Mouse (Mus musculus) macrophage (primary cell): ENCODE measurements around the gene Emc3. TPM values are rescaled to one million over a fixed set of nuclear protein-coding genes. Genes with fewer than 3 reads are reported as not detected.

Source experiments
- H3K27ac ChIP-seq: fragments of 350-480 bp; formaldehyde crosslinking; 2 replicates; pipeline ENCODE4 v1.9.0; 2021
- H3K36me3 ChIP-seq: fragments of 350-480 bp; formaldehyde crosslinking; 2 replicates; pipeline ENCODE4 v1.9.0; 2021; ENCODE audit errors: inconsistent target
- H3K4me3 ChIP-seq: fragments of 350-480 bp; formaldehyde crosslinking; 2 replicates; pipeline ENCODE4 v1.9.0; 2021; ENCODE audit errors: inconsistent target
- H3K79me2 ChIP-seq: fragments of 350-480 bp; formaldehyde crosslinking; 2 replicates; pipeline ENCODE4 v1.9.0; 2021; ENCODE audit errors: inconsistent target
- WGBS: methylation state at CpG from one replicate; pipeline ENCODE4 v1.1.7; 2026; ENCODE audit warnings: inconsistent platforms; ENCODE audit not compliant: missing documents; 5-methylcytosine and 5-hydroxymethylcytosine counted together
- polyA plus RNA-seq: library from polyadenylated mRNA; stranded (reverse); fragments of 250-400 nt; gene quantifications from 3 replicates; pipeline ENCODE4 v1.2.4, GENCODE M21; 2018; ENCODE audit warnings: inconsistent platforms

The Emc3 gene
- polyA plus RNA-seq, 1 experiment from 2014 or later, result 91.7 TPM

DNA sequence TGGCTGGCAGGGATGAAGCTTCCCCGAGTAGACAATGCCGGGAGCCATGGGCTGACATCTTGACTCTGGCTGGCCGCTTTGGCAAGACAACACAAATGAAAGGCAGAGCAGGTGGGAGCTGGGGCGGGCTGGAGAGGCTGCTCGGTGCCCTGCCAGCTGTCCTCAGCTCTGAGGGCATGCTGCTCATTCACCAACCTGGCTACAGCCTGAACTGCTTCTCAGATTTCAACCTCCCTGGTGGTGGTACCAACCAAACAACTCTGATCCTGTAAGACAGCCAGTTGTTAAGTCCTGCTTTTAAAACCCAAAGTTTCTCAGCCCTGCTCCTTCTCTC is 22.5 kb downstream of the Emc3 start:
- H3K79me2 ChIP-seq, result no peaks in the 10 kb centered on the region
- 92% methylated on average over 5 of the region's 5 CpGs for WGBS

DNA sequence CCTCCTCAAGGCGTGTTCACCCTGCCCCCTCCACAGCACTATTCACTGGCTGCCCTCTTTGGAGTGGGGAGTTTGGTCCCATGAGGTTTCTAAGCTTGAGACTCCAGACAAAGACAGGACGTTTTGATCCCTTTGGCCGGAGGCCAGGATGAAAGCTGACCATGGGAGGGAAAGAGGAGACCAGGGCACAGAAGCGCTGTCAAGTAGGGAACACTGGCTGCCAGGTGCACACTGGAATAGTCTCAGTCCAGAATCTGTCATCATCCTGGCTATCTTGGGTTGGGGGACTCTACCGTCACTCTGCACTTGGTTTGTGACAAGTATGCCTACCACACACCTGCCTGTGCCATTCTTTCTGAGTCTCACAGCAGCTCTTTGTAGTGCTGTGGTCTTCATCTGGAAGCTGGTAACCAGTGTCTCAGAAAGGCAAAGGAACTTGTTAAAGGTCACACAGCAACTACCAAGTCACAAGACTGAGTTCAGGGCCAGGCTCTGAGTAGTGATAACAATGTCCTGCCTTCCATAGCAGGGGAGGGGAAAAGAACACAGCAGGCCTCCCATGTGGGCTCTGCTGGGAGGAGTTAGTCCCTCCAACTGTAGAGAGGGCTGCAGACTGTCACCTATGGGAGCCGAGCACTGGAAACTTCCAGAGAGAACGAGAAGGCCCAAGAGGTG is 23.0 kb downstream of the Emc3 start:
- Histone ChIP-seq H3K4me3 (no peak overlapping the region), H3K36me3 (no peaks in the 10 kb centered on the region), H3K27ac (no peak overlapping the region), H3K79me2 (no peaks in the 10 kb centered on the region)
- 91% methylated on average over 7 of the region's 7 CpGs for WGBS

More for the DNA sequence above, 22.5 kb downstream of the Emc3 start:
- Histone ChIP-seq H3K27ac (no peak overlapping the region), H3K4me3 (no peak overlapping the region), H3K36me3 (peaks cover 2% of the 10 kb centered on the region; the same call in 1 of the 2 replicates)

DNA sequence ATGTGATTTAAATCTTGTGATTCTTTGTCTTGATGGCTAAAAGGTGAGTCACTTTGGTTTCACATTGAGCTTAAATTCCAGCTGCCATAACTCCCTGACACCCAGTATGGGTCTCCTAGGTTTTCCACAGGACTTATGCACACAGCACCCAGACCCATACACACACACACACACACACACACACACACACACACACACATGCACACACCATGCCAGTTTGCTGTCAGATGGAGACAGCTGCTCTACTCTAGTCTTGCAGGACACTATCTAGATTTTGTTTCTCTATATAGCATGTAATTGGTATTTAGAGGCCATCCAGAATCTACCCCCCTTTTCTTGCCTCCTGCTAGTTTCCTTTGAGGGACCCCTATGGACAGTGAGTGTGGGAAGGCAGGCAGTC is 24.3 kb downstream of the Emc3 start:
- Histone ChIP-seq H3K4me3 (no peak overlapping the region), H3K79me2 (no peaks in the 10 kb centered on the region), H3K27ac (no peak overlapping the region), H3K36me3 (no peaks in the 10 kb centered on the region)

DNA sequence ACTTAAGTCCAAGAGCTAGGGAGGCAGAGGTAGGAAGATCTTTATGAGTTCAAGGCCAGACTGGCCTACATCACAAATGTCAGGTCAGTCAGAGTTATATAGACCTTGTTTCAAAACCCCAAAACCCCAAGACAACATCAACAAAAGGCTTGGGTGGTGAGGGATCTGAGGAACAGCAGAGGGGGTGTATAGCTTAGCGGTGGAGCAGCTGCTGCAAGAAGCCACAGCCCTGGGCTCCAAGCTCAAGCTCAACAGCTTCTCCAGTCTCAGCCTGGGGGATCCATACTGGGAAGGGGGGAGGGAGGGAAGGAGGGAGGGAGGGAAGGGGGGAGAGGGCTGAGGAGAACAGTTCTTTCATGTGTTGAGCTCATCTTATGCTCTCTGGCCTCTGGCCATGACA is 25.8 kb downstream of the Emc3 start:
- H3K36me3 ChIP-seq, result no peaks in the 10 kb centered on the region
- no peak overlapping the region for H3K27ac ChIP-seq
- no peaks in the 10 kb centered on the region for H3K79me2 ChIP-seq
- no CpG with 5 or more reads among the region's 1 CpGs for WGBS
- H3K4me3 ChIP-seq, result no peak overlapping the region

DNA sequence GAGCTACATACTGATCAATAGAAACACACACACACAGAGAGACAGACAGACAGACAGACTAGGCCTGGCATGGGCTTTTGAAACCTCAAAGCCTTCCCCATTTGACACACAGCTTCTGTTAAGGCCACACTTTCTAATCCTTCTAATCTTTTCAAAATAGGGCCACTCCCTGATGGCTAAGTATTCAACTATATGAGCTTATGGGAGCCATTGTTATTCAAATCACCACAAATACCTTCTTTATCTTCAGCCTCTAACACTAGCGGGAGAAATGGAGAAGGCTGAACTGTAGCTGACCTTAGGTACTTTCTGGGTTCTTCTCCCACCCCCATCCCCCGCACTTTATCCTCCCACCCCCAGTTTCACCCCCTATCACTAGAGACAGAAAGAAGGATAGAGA is 28.7 kb downstream of the Emc3 start:
- Histone ChIP-seq H3K36me3 (no peaks in the 10 kb centered on the region), H3K27ac (no peak overlapping the region), H3K4me3 (no peak overlapping the region), H3K79me2 (no peaks in the 10 kb centered on the region)
- 100% methylated on average over 1 of the region's 2 CpGs for WGBS

DNA sequence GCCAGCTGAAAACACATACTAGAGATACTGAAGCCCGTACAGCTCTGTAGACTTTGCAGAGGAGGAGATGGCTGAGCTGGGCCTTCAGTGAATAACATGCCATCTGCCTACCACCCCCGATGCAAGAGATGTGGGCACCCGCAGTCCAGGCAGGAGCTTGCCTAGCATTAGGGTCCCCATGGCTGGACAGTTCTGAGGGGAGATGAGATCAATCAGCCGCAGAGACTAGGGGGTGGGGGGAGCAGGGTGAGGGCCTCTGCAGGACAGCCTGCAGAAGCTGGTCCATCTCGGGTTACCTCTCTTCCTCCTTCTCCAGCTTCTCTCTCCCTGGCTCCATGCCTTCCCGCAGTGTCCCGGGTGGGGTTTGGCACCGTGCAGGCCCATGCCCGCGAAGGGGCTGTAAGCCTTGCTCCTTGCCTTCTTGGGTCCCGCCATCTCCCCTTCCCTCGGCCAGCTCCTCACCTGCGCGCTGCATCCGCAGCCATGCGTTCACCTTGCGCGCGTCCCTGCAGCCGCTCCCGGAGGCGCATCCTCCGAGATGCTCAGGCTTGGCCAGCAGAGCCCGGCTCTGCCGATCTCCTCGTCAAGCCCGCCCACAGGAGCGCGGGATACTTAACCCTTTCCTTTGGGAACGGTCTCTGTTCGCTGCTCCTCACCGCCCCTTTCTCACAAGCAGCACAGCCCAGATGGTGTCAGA is 29.9 kb downstream of the Emc3 start, which contains the start of gene Prrt3:
Gene Prrt3 (minus strand): TSS at position 544 of the 697 bp plus-strand sequence.
- WGBS, result 22% methylated on average over 32 of the region's 32 CpGs
- Histone ChIP-seq H3K36me3 (no peaks in the 10 kb centered on the region), H3K4me3 (no peak within 1 kb of the TSS), H3K79me2 (no peaks in the 10 kb centered on the region), H3K27ac (no peak within 1 kb of the TSS)

DNA sequence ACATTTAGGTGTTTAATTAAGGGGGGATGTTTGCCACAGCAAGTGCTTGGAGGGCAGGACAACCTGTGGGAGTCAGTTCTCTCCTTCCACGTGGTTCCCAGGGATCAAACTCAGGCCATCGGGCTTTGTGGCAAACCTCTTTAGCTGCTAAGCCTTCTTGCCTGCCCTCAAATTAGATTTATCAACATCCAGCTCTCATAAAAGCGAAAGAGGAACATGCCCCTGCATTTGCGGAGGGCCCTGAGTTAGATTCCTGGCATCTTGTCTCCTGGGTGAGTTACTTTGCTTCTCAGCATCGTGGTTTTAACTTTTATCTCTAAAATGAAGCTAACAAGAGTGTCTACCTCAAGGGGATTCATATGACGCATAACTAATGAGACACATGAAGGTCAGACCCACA is 32.1 kb downstream of the Emc3 start:
- H3K36me3 ChIP-seq, result no peaks in the 10 kb centered on the region
- H3K79me2 ChIP-seq, result no peaks in the 10 kb centered on the region
- no peak overlapping the region for H3K27ac ChIP-seq
- no peak overlapping the region for H3K4me3 ChIP-seq
- 45% methylated on average over 6 of the region's 6 CpGs for WGBS

DNA sequence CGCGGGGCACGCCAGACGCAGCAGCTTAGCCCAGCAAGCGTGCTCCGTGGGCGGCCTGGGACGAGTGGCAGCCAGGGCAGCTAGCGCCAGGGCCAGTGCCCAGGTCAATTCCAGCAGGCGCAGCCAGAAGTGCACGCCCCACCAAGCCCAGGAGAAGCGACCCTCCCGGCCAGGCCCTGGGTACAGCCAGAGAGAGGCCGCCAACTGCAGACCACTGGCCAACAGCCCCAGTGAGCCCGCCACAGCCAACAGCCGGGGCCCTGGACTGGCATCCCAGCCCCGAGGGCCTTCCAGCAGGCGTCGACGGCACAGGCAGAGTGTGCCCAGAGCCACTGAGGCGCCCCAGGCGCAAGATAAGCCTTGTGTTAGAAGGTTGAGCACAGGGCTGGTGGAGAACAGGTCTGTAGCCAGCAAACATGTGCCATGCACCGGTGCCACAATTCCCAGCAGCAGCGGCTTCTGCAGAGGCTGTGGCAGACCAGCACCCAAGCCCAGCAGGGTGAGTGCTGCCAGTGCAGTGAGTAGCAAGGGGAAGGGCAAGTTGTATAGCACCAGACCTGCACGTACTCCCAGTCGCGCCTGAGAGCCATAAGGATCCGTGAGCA is 36.3 kb downstream of the Emc3 start:
- H3K4me3 ChIP-seq, result no peak overlapping the region
- H3K27ac ChIP-seq, result no peak overlapping the region
- WGBS, result 73% methylated on average over 27 of the region's 28 CpGs
- no peaks in the 10 kb centered on the region for H3K79me2 ChIP-seq
- no peaks in the 10 kb centered on the region; the same call in 1 of the 2 replicates for H3K36me3 ChIP-seq

DNA sequence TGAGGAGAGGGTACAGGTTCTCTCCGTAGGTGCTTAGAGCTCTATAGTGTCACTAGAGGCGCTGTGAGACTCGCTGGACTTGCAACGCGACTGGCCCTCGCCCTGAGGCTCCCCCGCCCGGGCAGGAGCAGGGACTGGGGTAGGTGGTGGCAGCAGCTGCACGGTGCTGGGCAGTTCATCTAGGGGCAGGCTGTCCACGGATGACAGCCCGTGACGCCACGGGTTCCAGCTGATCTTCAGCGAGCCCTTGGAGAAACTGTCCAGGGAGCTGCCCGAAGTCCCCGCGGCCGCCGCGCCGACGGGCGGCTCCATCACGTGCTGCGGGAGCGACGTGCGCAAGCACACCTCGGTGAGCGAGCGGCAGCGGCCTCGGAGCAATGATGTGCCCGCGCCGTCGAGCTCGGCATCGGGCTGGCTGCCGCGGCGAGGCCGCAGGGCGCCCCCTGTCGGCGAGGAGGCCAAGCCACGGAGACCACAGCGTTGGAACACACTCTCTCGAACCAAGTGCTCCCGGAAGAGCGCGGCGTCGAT is 37.1 kb downstream of the Emc3 start:
- WGBS, result 4% methylated on average over 54 of the region's 54 CpGs
- Histone ChIP-seq H3K79me2 (no peaks in the 10 kb centered on the region), H3K36me3 (no peaks in the 10 kb centered on the region; the same call in 1 of the 2 replicates), H3K4me3 (no peak overlapping the region), H3K27ac (no peak overlapping the region)

DNA sequence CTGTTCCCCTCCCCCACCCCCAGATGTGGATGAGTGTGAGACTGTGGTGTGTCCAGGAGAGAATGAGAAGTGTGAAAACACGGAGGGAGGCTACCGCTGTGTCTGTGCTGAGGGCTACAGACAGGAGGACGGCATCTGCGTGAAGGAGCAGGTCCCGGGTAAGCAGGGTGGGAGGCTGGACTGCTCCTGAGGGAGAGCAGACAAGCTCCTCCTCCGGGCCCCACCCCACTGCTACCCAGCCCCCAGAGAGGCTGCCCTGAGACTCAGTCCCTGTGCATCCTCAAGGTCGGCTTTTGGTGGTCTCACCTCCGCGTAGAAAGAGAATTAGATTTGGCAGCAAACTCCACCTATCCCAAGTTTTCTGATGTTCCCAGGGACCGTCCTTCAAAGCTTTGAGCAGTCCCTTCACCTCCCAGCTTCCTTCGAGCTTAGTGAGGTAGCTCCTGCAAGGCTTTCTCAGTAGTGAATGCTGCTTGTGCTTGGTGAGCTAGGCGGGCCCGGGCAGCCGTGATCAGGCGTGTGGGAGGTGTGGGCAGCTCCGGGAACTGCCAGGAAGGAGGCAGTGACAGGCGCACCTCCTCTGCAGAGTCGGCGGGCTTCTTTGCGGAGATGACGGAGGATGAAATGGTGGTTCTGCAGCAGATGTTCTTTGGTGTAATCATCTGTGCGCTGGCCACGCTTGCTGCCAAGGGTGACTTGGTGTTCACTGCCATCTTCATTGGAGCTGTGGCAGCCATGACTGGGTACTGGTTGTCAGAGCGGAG is 39.2 kb downstream of the Emc3 start:
- H3K27ac ChIP-seq, result no peak overlapping the region
- no peaks in the 10 kb centered on the region; the same call in 1 of the 2 replicates for H3K36me3 ChIP-seq
- no peak overlapping the region for H3K4me3 ChIP-seq
- no peaks in the 10 kb centered on the region for H3K79me2 ChIP-seq
- 93% methylated on average over 15 of the region's 24 CpGs for WGBS

DNA sequence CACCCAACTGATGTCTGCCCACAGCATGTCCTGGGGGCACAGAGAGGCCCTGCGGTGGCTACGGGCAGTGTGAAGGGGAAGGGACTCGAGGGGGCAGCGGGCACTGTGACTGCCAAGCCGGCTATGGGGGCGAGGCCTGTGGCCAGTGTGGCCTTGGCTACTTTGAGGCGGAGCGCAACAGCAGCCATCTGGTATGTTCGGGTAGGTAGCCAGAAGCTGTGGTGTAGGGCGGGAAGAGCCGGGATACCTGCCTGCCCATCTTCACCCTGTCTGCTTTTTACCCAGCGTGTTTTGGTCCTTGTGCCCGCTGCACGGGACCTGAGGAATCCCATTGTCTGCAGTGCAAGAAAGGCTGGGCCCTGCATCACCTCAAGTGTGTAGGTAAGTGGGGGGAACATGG is 42.0 kb downstream of the Emc3 start:
- Histone ChIP-seq H3K27ac (no peak overlapping the region), H3K4me3 (no peak overlapping the region), H3K36me3 (no peaks in the 10 kb centered on the region; the same call in 1 of the 2 replicates), H3K79me2 (no peaks in the 10 kb centered on the region)
- 94% methylated on average over 14 of the region's 14 CpGs for WGBS

DNA sequence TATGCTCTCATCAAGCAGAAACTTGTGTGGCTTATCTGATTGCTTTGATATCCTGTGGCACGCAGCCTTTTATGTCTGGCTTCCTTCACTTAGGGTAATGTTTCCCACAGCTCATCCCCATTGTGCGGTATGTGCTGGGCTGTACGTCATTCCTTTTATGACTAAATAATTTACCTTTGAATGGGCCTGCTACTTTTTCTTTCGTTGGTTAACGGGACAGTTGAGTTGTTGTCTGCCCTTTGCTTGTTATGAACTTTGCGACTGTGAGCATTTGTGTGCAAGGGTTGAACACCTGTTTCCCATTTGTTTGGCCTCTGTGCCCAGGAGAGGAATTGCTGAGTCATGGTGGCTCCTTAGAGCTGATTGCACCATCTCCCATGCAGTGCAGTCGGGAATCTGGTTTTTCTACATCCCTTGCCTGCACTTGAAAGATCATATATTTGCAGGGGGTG is 44.3 kb downstream of the Emc3 start:
- H3K79me2 ChIP-seq, result no peaks in the 10 kb centered on the region; the same call in 1 of the 2 replicates
- H3K4me3 ChIP-seq, result no peak overlapping the region
- no peaks in the 10 kb centered on the region; the same call in 1 of the 2 replicates for H3K36me3 ChIP-seq
- no peak overlapping the region for H3K27ac ChIP-seq
- 23% methylated on average over 7 of the region's 7 CpGs for WGBS

DNA sequence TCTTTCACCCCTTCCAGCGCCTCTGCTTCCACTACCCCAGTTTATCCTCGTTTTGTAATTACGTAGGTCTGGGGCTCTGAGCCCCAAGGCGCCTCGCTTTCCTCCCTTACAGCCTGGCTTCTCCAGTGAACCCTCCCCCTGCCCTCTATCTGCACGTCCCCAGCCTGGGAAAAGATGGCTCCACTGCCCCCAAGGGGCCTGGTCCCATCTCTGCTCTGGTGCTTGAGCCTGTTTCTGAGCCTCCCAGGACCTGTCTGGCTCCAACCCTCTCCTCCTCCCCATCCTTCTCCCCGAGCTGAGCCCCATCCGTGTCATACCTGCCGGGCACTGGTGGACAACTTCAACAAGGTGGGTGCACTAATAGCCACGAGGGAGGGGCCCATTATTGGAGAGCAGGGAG is 47.7 kb downstream of the Emc3 start:
- H3K4me3 ChIP-seq, result peak overlapping the region; percentile 73
- H3K79me2 ChIP-seq, result no peaks in the 10 kb centered on the region; the same call in 1 of the 2 replicates
- no peaks in the 10 kb centered on the region for H3K36me3 ChIP-seq
- WGBS, result 22% methylated on average over 10 of the region's 10 CpGs
- H3K27ac ChIP-seq, result peak overlapping the region; percentile 75

DNA sequence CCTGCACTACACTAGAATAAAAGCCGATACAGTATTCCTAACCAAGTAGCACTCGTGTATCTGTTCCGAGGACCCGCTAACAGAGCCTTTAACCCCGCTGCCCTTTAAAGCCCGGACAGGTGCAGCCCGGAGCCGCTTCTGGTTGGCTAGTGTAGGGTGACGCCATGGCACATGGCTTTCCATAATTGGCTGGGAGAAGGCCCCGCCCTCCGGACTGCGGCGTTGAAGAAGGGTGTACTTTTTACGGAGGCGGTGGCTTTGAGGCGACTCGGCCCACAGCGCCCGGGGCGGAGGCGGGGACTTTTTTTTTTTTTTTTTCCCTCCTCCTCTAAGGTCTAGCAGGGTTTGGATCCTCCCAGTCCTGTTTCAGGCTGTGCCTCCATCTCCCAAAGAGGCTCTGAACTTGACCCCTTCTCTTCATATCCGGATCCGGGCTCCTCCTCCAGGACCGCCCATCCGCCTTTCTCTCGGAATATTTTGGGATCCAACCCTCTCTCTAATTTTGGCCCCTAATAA is 48.3 kb downstream of the Emc3 start, which contains the start of gene Creld1:
Gene Creld1 (plus strand): TSS at position 198 of the 516 bp plus-strand sequence.
- Histone ChIP-seq H3K27ac (peak within 1 kb of the TSS; percentile 75), H3K4me3 (peak within 1 kb of the TSS; percentile 73), H3K36me3 (no peaks in the 10 kb centered on the region), H3K79me2 (no peaks in the 10 kb centered on the region; the same call in 1 of the 2 replicates)
- WGBS, result under 1% methylated on average over 26 of the region's 26 CpGs
